Mouse (Mus musculus) left cerebral cortex, adult 18-20 months (tissue): ENCODE data around the gene Atf4. TPM values are rescaled to one million over a fixed set of nuclear protein-coding genes. Genes with fewer than 3 reads are reported as not detected.
A peak's percentile ranks its signal among the peaks of the same experiment; 100 is the strongest.

Source experiments
- DNase-seq, 2 experiments: peaks; one replicate each; pipeline ENCODE4 v3.0.0; 2021 to 2022; ENCODE audit warnings: low spot score in 2 of 2, mixed read lengths in 1 of 2
- total RNA-seq, 2 experiments: library from RNA; stranded (reverse); gene quantifications; 2 replicates each; pipeline ENCODE4 v1.2.3; 2021

Gene Atf4
- total RNA-seq, 2 experiments from 2014 or later: 126 to 133 TPM

DNA sequence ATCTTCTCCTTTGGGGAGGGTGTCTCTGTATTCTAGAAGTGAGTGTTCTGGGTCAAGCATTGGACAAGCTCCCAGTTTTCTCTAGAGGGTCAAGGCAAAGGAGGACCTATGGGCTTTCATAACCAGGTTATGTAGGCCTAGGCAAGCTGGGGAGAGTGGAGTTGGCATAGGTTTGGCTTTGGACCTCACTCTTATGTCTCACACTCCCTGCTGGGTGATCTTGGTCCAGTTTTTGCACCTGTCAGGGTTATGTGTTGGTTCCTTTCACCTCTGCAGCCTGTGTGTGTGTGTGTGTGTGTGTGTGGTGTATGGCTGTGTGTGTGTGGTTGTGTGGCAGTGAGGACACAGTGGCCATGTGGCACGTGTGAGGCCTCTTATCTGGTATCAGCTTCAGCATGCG lies 24.1 kb downstream of the Atf4 start:
- DNase-seq: peak in 1 of 2 experiments; percentile 22

- peak in 1 of 2 experiments; percentile 50 for DNase-seq
These were observed 25.7 kb downstream of the Atf4 start for GRCm38 (mm10) chr15:80280646-80281045.

GRCm38 (mm10) chr15:80286851-80287415 lies 31.9 kb downstream of the Atf4 start, which contains the start of gene Cacna1i:
Gene Cacna1i, plus strand, starts transcription at chr15:80287238.
- peak; percentile 61 to 71 for DNase-seq

GRCm38 (mm10) chr15:80288036-80288435 lies 33.1 kb downstream of the Atf4 start:
- peak; percentile 23 to 36 for DNase-seq

GRCm38 (mm10) chr15:80289436-80289835 lies 34.5 kb downstream of the Atf4 start:
- peak; percentile 78 to 85 for DNase-seq

GRCm38 (mm10) chr15:80297146-80297545 lies 42.2 kb downstream of the Atf4 start:
- DNase-seq: no peak

- peak; percentile 70 to 75 for DNase-seq
These were observed 48.8 kb downstream of the Atf4 start for GRCm38 (mm10) chr15:80303779-80304178.

DNA sequence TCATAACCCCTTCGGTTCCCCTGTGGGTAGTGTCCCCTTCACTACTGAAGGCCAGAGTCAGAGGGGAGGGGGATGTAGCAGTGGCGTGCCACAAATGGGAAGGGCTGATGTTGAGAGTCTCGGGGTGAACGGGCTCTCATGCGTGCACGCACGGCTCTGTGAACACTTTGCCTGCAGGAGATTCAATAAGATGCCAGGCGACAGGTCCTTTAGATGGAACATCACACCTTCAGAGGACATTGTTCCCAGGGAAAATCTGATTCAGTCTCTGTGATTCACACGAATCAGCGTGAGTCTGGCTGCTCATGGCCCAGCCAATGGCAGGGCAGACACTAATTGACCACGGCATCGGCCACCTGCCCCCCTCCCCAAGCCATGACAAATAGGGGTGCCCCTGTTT lies 49.2 kb downstream of the Atf4 start:
- DNase-seq: no peak

DNA sequence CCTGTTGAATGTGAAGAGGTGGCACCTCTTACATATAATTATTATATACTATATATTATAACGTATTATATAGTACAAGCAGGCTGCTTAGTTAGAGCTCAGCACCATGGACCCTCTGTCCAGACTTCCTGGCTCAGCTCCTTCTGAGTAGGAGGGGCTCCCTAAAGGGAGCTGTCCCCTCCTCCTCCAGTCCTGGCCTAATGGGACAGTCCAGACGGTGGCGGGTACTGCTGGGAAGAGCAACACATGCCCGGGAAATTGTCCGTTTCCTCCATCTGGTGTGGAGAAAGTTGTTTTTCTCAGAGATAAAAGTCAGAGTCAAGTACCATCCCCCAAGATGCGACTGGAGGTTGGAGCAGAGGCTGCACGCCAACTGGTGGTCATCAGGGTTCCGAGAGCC lies 51.2 kb downstream of the Atf4 start:
- DNase-seq: no peak

Other genes starting within 250 kb of the Atf4 start
- gene Pdgfb, start 240.2 kb upstream of the Atf4 start, total RNA-seq: 10 to 100 TPM; 28.5 to 37.6 TPM
- 100 to 1,000 TPM; 421 to 438 TPM for gene Syngr1, start 163.8 kb upstream of the Atf4 start, total RNA-seq
- 100 to 1,000 TPM; 526 to 554 TPM for gene Rpl3, start 163.3 kb upstream of the Atf4 start, total RNA-seq
- gene Tab1, start 122.1 kb upstream of the Atf4 start, total RNA-seq: 10 to 100 TPM; 23.8 to 25.7 TPM
- gene Mgat3, start 81.5 kb upstream of the Atf4 start, total RNA-seq: 100 to 1,000 TPM; 124 TPM
- 10 to 100 TPM; 34.1 to 35.3 TPM for gene Mief1, start 21.2 kb upstream of the Atf4 start, total RNA-seq
- 10 to 100 TPM; 19.0 to 19.4 TPM for gene AC140267.1, start 19.3 kb upstream of the Atf4 start, total RNA-seq
- 10 to 100 TPM; 41.9 to 42.4 TPM for gene Rps19bp1, start 9.1 kb downstream of the Atf4 start, total RNA-seq
- 10 to 100 TPM; 58.9 to 60.7 TPM for gene Cacna1i, start 32.1 kb downstream of the Atf4 start, total RNA-seq